Mouse (Mus musculus) heart, embryonic 15.5 days (tissue): ENCODE measurements around the gene Fndc3b. TPM values are rescaled to one million over a fixed set of nuclear protein-coding genes. Genes with fewer than 3 reads are reported as not detected.
A peak's percentile ranks its signal among the peaks of the same experiment; 100 is the strongest.

Source experiments
- ATAC-seq: fragments of 200-750 bp; cut with Nextera tagmentation; replicated peaks from 2 replicates; pipeline ENCODE4 v1.8.0; 2017; ENCODE audit warnings: low read depth, moderate TSS enrichment; ENCODE audit not compliant: insufficient number of reproducible peaks, insufficient read depth, low FRiP score
- H3K27ac ChIP-seq: fragments of 300-500 bp; sonication (generic); 2 replicates; pipeline ENCODE4 v1.5.1; 2015; ENCODE audit warnings: mild to moderate bottlenecking, inconsistent platforms
- H3K27me3 ChIP-seq: fragments of 300-500 bp; sonication (generic); 2 replicates; pipeline ENCODE4 v1.6.1; 2015; ENCODE audit warnings: inconsistent platforms
- H3K36me3 ChIP-seq: fragments of 300-500 bp; sonication (generic); 2 replicates; pipeline ENCODE4 v1.6.1; 2015; ENCODE audit warnings: mild to moderate bottlenecking, inconsistent platforms
- H3K4me1 ChIP-seq: fragments of 300-500 bp; sonication (generic); replicated peaks from 2 replicates; pipeline ENCODE4 v1.6.1; 2015; ENCODE audit warnings: inconsistent platforms
- H3K4me2 ChIP-seq: fragments of 300-500 bp; sonication (generic); 2 replicates; pipeline ENCODE4 v1.6.1; 2015; ENCODE audit warnings: inconsistent platforms, mild to moderate bottlenecking, moderate library complexity
- H3K4me3 ChIP-seq: fragments of 300-500 bp; sonication (generic); 2 replicates; pipeline ENCODE4 v1.5.1; 2015; ENCODE audit warnings: mild to moderate bottlenecking, inconsistent platforms
- H3K9ac ChIP-seq: fragments of 300-500 bp; sonication (generic); 2 replicates; pipeline ENCODE4 v1.6.1; 2015; ENCODE audit warnings: mild to moderate bottlenecking, inconsistent platforms
- H3K9me3 ChIP-seq: fragments of 300-500 bp; sonication (generic); replicated peaks from 2 replicates; pipeline ENCODE4 v1.6.1; 2016; ENCODE audit warnings: inconsistent platforms
- WGBS: fragments of 180-500 bp; shearing (Covaris S2); methylation state at CpG from one replicate; pipeline ENCODE4 v1.1.7; 2015; ENCODE audit warnings: mixed read lengths; 5-methylcytosine and 5-hydroxymethylcytosine counted together
- polyA plus RNA-seq: library from polyadenylated mRNA; unstranded; fragments of >200 nt; fragmentation: Nextera tagmentation; extraction: Ambion mirVana; gene quantifications from 2 replicates; pipeline ENCODE4 v1.2.1, GENCODE M21; 2015

The Fndc3b gene
- polyA plus RNA-seq, 1 experiment from 2014 or later = 24.0 TPM

DNA sequence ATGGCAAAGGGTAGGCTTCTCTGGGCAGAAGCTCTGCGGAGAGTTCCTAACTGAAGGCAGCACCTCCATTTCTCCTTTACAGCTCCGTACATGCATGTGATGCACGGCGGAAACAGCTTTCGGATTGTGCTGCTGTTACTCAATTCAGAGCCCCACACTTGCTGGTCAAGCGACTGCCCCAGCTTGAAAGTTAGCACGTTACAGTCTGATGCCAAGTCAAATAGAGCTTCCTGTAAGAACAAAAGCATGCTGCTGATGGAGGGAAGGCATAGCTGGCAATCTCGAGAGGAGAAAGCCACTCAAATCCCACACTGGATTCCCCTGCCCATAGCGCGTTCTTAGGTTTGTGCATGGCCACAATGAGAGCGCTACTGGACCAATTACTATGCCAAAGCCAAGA lies 122.5 kb downstream of the Fndc3b start:
- no peak overlapping the region for H3K4me2 ChIP-seq
- H3K36me3 ChIP-seq = no peaks in the 10 kb centered on the region
- no peaks in the 10 kb centered on the region for H3K27me3 ChIP-seq
- H3K27ac ChIP-seq = no peak overlapping the region
- no peak overlapping the region for H3K4me3 ChIP-seq
- 85% methylated on average over 11 of the region's 11 CpGs for WGBS
- no peak overlapping the region for H3K9ac ChIP-seq
- peaks cover 34% of the 10 kb centered on the region for H3K4me1 ChIP-seq
- no peak for ATAC-seq
- H3K9me3 ChIP-seq = no peaks in the 10 kb centered on the region

DNA sequence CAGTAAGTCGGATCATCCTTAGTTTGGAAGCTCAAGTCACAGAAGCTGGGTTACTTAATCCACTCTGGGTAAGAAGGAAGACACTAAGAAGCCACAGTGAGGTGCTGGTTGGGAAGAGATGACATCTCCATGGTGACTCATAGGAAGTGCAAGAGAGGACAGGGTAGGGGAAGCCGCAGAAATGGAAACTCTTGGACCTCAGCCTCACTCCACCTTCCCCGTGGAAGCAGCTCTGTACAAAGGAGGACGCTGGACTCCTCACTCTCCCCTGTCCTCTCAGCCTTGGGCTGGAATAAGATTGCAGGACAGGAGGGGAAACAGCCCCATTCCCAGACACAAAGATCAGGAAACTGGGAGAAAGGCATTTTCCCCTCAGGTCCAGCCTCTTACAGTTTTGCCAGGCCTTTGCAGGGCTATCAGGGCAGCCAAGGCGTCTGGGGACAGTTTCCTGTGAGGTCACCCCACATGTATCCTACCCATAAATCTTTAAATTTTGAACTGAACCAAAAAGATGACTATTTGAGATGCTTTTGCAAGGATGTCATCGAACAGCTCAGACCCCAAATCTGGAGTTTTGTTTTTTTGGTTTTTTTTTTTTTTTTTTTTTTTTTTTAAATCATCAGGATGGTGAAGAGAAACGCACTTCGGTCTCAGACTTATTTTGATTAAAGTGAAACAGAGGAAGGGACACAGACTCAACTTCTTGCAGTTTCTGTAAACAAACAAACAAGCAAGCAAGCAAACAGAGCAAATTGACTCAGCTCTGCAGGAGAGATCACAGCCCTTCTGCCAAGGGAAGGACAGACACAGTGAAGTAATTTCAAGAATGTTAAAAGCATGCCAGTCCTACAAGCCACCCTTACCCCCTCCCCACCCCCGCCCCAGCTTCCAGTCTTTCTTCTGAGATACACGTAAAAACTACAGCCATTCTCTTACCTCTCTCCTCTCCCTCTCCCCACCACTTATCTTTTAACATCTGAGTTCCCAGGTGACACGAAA lies 126.2 kb downstream of the Fndc3b start:
- Histone ChIP-seq H3K4me3 (no peak overlapping the region), H3K9ac (no peak overlapping the region), H3K27ac (peak overlapping the region; percentile 77), H3K27me3 (no peaks in the 10 kb centered on the region), H3K4me2 (peak overlapping the region; percentile 18; the same call in 1 of the 2 replicates), H3K9me3 (no peaks in the 10 kb centered on the region), H3K4me1 (peaks cover 36% of the 10 kb centered on the region), H3K36me3 (no peaks in the 10 kb centered on the region)
- 17% methylated on average over 11 of the region's 11 CpGs for whole genome bisulfite sequencing
- peak; percentile 69 for ATAC-seq

- peaks cover 40% of the 10 kb centered on the region for H3K4me1 ChIP-seq
- no peak overlapping the region for H3K9ac ChIP-seq
Observed at GRCm38 (mm10) chr3:27581931-27582840, 128.9 kb downstream of the Fndc3b start.

GRCm38 (mm10) chr3:27580956-27581355 lies 130.2 kb downstream of the Fndc3b start:
- no peak for ATAC-seq
- no peak overlapping the region for H3K4me3 ChIP-seq
- H3K4me2 ChIP-seq = no peak overlapping the region
- H3K36me3 ChIP-seq = no peaks in the 10 kb centered on the region
- H3K9me3 ChIP-seq = no peaks in the 10 kb centered on the region
- H3K9ac ChIP-seq = no peak overlapping the region
- no peaks in the 10 kb centered on the region for H3K27me3 ChIP-seq
- peaks cover 48% of the 10 kb centered on the region for H3K4me1 ChIP-seq
- 89% methylated on average over 8 of the region's 8 CpGs for WGBS
- no peak overlapping the region for H3K27ac ChIP-seq

More at GRCm38 (mm10) chr3:27581931-27582840, 128.9 kb downstream of the Fndc3b start:
- 67% methylated on average over 6 of the region's 6 CpGs for WGBS
- ATAC-seq = no peak
- no peak overlapping the region for H3K4me2 ChIP-seq
- no peak overlapping the region for H3K4me3 ChIP-seq
- no peaks in the 10 kb centered on the region for H3K27me3 ChIP-seq
- no peaks in the 10 kb centered on the region for H3K36me3 ChIP-seq
- H3K27ac ChIP-seq = no peak overlapping the region
- H3K9me3 ChIP-seq = no peaks in the 10 kb centered on the region

GRCm38 (mm10) chr3:27579894-27580613 lies 131.1 kb downstream of the Fndc3b start:
- Histone ChIP-seq H3K9ac (no peak overlapping the region), H3K4me1 (peaks cover 42% of the 10 kb centered on the region), H3K27me3 (no peaks in the 10 kb centered on the region), H3K9me3 (no peaks in the 10 kb centered on the region), H3K27ac (no peak overlapping the region), H3K4me3 (no peak overlapping the region), H3K36me3 (no peaks in the 10 kb centered on the region), H3K4me2 (no peak overlapping the region)
- WGBS = 64% methylated on average over 7 of the region's 7 CpGs
- no peak for ATAC-seq

DNA sequence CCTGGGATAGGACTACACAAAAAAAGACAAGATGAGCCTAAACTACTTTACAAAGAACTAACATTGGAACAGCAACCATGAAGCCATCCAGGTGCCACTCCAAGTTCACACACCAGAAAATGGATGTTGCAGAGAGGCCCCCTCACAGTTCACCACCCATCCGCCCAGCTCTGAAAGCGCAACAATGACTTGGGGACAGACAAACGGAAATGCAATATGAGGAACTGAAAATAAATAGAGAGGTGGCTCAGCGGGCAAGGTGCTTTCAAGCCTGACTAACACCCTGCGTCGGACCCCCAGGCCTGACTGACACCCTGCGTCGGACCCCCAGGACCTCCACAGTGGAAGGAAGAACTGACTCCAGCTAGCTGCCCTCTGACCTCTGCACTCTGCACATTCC lies 131.9 kb downstream of the Fndc3b start:
- Histone ChIP-seq H3K4me1 (peaks cover 36% of the 10 kb centered on the region), H3K27ac (no peak overlapping the region), H3K4me3 (no peak overlapping the region), H3K9me3 (no peaks in the 10 kb centered on the region), H3K9ac (no peak overlapping the region), H3K4me2 (no peak overlapping the region), H3K36me3 (no peaks in the 10 kb centered on the region), H3K27me3 (no peaks in the 10 kb centered on the region)
- no peak for ATAC-seq
- 81% methylated on average over 8 of the region's 8 CpGs for WGBS

- Histone ChIP-seq H3K36me3 (no peaks in the 10 kb centered on the region), H3K27ac (peak overlapping the region; percentile 68), H3K4me3 (no peak overlapping the region), H3K9me3 (no peaks in the 10 kb centered on the region), H3K9ac (no peak overlapping the region), H3K4me2 (peak overlapping the region; percentile 20; the same call in 1 of the 2 replicates), H3K4me1 (peaks cover 44% of the 10 kb centered on the region), H3K27me3 (no peaks in the 10 kb centered on the region)
- peak; percentile 58; the same call in 1 of the 2 replicates for ATAC-seq
- 45% methylated on average over 10 of the region's 10 CpGs for WGBS
Observed at GRCm38 (mm10) chr3:27577349-27578025, 133.6 kb downstream of the Fndc3b start.

GRCm38 (mm10) chr3:27574241-27574640 lies 136.9 kb downstream of the Fndc3b start:
- Histone ChIP-seq H3K27me3 (no peaks in the 10 kb centered on the region), H3K4me3 (no peak overlapping the region), H3K9ac (no peak overlapping the region), H3K9me3 (no peaks in the 10 kb centered on the region), H3K27ac (no peak overlapping the region), H3K4me1 (peaks cover 34% of the 10 kb centered on the region), H3K4me2 (no peak overlapping the region), H3K36me3 (no peaks in the 10 kb centered on the region)
- no peak for ATAC-seq
- WGBS = 85% methylated on average over 9 of the region's 9 CpGs

DNA sequence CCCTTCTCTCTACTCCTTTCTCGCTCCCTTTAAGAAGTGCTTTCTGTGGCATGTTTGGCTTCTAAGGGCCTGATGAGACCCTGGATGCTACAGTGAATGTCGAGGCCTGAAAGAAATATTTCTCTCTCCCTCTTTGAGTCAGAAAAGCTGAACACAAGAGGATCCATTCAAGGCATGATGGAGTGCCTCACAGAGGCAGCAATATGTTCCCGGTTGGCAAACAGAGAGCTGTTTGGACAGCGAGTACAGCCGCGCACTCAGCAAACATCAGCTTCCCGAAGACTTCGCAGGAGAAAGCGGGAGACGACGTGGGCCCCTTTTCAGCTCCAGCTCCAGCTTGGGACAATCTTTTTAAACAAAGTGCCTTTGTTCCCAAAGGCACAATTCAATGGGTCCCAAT lies 137.6 kb downstream of the Fndc3b start:
- Histone ChIP-seq H3K4me1 (peaks cover 34% of the 10 kb centered on the region), H3K27ac (no peak overlapping the region; the same call in 1 of the 2 replicates), H3K27me3 (no peaks in the 10 kb centered on the region), H3K36me3 (no peaks in the 10 kb centered on the region), H3K4me2 (no peak overlapping the region), H3K9ac (no peak overlapping the region), H3K4me3 (no peak overlapping the region), H3K9me3 (no peaks in the 10 kb centered on the region)
- 67% methylated on average over 11 of the region's 11 CpGs for WGBS
- no peak for ATAC-seq

DNA sequence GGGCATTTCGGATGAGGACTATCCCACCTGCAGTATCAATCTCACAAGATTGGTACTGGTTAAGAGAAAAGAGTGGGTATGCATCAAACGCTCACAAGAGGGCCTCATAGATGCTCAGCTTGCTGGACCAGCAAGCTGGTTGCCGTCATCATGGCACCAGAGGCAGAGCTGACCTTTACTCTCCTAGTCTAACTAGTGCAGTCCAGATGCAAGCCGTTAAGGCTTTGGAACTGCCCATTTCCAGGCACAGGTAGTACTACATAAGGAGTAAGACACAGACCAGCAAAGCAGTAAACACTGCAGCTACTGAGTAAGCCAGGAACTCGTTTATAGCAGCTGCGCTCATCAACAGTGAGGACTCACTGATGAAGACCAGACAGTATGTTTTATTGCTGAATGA lies 138.8 kb downstream of the Fndc3b start:
- Histone ChIP-seq H3K4me1 (peaks cover 36% of the 10 kb centered on the region), H3K4me3 (no peak overlapping the region), H3K36me3 (no peaks in the 10 kb centered on the region), H3K27ac (no peak overlapping the region), H3K9ac (no peak overlapping the region), H3K9me3 (no peaks in the 10 kb centered on the region), H3K4me2 (no peak overlapping the region), H3K27me3 (no peaks in the 10 kb centered on the region)
- 49% methylated on average over 6 of the region's 6 CpGs for WGBS
- no peak for ATAC-seq
